Mouse (Mus musculus): ENCODE measurements around the gene Stab2.

GRCm38 (mm10) chr10:86952696-86953095 is 55.1 kb downstream of the Stab2 start:
- TF ChIP-seq POLR2A (IDR thresholded peaks at IDR 0.05; ENCODE audit: borderline replicate concordance, control insufficient read depth, low read depth, low read length) (no peak), CTCF (IDR thresholded peaks at IDR 0.05; ENCODE audit: control insufficient read depth, insufficient read depth, low read length) (no peak)

Data from bone marrow, adult 2 months (tissue).